Mouse (Mus musculus): Measurements from ENCODE around the gene Dab2ip.

The Dab2ip gene

DNA sequence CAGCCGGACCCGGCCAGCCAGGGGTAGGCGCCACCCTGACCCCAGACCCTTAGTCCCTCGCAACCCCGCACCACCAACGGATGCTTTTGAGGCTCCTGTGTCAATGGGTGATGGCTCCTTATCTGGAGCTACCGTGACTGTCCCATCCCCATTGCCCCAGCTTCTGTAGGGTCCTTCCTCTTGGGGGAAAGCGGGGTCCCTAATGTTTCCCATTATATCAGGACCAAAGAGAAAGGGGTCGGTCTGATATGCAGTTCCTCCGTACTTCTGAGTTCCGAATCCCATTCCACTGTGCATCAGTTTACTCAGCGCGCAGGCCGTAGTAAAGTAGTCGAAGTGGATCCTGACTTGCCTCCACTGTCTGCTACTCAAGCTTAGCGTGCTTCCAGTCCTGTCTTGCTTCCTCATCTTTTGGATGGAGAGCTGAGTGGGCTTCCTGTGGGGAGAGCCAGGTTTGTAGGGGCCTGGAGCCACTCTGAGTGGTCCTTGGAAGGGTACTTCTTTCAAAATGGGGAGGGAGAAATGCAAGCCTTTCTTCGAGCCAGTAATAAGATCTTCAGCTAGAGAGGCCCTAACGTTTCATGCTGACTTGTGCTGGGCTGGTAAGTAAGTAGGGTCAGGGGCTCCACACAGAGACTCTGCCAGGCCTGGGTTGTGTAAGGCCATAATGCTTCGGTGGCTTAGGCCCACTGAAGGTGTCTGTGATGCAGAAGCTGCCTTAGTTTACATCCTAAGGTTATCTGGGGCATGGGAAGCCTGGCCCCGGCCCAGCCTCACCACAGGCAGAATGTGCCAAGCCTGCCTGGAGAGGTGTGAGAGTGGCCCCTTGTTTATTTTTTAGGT lies 64.4 kb downstream of the Dab2ip start:
- DNase-seq (ENCODE audit: low read depth) = no peak

DNA sequence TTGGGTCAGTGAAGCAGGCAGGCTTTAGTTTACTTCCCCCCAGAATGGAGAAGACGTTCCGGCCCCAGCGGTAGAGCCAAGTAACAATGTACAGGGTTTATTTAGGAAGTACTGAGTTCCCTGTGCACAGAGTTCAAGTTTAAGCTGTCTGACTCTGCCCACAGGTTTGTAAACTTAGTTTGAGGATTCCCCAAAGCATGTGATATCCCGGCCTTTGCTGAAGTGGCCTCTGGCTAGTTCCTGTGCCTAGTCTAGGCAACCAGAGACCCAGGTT lies 65.0 kb downstream of the Dab2ip start:
- no peak for DNase-seq (ENCODE audit: low read depth)

DNA sequence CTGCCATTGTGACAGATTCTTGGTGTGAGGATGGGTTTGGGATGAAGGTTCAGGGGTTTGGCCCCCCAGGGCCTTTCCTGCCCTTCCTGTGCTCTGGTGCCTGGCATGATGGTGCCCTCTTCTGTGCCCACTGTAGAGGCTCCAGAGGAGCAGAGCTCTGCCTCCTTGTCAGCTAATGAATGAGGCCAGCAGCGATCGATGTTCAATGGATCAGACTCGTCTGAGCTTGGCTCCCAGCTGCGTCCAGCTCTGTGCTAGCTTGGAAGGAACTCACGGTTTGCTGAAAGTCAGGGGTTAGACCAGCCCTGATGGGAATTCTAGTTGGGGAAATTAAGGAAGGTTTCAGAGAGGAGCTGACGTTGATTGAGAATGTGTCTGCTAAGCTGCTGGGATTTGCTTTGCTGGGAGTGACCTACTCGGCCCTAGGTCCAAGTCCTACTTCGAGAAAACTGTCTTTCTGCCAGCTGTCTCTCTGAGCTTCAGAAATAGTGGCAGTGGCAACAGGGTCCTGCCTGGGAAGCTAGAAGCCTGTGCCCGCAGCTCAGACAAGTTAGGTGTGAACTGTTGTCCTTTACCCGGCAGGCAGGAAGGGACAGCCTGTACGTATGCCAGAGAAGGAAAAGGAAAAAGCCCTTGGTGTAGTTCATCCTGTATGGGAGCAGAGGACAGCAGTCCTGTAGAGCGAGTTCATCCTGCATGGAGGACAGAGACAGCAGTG lies 65.5 kb downstream of the Dab2ip start:
- no peak for DNase-seq (ENCODE audit: low read depth)

DNA sequence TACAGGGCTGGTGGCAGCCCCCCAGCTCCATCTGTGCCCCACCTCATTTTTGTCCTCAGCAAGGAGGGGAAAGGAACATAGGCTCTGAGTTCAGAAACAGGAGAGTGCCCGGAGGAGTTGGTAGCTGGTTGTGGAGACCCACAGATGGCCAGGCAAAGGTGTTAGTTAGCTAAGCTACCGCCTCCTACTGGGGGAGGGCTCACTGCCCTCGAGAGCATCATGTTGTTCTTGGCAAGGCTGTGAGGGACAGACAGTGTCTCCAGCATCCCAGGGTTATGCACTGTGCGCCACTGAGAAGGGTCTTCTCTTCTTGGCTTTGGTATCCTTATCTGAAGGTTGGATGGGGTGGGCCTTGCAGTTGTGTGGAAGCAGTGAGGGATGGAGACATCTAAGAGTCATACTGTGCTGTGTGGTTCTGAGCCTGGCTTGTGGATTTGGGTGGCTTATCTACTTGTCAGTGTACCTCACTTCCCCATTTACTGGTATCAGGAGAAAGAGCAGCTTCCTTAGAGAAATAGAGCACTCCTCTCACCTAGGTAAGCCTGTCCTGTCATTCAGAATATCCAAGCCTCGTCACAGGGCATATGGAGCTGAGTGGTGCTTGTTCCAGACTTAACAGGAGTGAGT lies 66.4 kb downstream of the Dab2ip start:
- DNase-seq (ENCODE audit: low read depth) = no peak

DNA sequence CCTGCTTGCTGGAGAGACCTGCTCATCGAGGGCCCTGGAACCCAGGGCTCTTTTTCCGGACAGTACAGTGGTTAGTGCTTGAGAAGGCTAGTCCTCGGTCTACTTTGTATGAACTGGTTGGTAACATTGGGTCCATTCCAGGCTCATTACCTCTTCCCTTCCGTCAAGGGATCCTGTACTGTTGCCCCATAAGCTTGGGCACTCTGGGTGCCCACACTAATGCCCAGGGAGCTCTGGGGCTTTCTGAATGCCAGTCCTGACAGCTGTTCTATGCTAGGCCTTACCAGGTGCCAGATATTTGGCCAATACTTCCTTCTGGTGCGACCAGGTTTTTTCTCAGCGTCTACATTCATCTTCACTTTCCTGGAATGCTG lies 66.9 kb downstream of the Dab2ip start:
- no peak for DNase-seq (ENCODE audit: low read depth)

DNA sequence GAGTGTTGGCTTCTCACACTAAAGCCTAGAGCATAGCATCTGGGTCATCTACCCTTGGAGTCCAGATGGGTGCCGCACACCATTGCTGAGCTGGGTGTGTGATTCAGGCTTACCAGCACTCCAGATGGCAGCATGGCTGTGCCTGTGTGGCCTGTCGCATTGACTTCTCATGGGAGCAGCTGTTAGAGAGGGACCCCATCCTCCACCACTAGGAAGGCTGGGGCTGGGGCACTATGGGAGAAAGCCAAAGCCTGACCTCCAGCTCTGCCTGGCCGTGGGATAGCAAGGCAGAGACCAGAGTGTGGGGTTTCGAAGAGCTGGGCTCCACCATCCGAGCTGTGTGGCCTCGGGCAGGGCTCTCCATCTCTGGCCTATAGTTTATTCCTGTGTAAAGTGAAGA lies 67.5 kb downstream of the Dab2ip start:
- no peak for DNase-seq (ENCODE audit: low read depth)

DNA sequence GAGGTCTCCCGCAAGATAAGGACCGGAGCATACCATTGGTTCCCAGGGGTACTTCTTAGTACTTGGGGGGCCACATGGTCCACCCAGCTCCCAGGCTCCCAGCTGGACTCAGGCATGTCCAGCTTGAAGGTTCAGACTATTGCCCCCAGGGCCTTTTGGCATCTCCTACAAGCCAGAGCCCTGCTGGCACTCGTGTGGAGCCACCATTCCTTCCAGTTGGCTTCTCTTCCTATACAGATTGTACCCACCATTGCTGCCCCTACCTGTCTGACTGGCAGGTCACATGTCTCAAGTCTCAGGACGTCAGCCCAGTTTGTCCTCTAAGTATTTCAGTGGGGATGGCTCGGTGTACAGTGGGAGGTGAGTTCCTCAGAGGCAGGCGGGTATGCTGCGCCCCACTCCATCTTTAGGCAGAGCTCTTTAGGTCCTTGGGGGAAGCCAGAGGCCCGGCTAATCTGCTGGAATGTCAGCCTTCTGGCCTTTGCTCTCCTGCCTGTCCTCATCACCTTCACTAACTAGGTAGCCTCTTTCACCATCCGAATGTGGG lies 68.2 kb downstream of the Dab2ip start:
- no peak for DNase-seq (ENCODE audit: low read depth)

DNA sequence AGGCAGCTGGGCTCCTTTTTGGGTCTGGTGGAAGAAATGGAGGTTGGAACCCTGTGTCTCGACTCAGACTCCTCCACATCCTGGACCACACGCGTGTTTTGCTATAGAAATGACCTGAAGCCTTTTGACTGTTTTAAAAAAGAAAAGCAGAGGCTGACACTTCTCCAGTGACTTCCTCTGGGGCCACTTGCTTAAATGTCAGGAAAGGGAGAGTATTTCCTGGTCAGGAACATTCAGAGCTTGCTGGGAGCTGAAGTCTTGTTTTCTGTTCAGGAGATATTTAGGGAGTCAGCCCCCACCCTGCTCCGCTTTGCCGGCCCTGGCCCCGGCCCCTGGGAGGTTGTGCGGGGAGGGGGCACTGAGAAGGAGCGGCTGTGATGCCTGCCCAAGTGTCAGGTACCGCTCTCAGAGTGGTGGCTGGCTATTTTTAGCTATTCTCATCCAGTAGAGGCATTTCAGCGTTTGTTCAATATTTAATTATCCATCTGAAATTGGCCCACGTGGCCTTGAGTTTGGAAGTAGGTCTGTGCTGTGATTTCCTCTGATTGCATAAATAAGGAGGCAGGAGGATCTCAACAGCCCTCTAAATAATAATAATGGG lies 69.3 kb downstream of the Dab2ip start:
- DNase-seq (ENCODE audit: low read depth) = no peak

DNA sequence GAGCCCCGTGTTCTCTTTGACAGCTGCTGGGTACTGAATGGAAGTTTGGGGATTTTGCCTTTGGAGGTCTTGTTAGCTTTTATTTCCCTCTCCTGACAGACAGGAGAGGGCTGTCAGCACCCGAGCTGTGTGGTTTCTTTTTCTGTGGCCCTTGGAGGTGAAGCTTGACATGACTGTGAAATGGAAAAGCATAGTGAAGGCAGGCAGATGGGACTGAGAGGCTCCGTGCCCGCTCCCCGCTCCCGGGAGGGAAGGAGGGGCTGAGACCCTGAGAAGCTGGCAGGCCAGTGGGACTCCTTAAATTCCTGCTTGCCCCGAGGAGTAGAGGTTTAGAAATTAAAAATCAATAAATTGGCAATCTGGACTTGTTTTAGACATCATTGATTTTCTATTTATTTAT lies 70.0 kb downstream of the Dab2ip start:
- no peak for DNase-seq (ENCODE audit: low read depth)

DNA sequence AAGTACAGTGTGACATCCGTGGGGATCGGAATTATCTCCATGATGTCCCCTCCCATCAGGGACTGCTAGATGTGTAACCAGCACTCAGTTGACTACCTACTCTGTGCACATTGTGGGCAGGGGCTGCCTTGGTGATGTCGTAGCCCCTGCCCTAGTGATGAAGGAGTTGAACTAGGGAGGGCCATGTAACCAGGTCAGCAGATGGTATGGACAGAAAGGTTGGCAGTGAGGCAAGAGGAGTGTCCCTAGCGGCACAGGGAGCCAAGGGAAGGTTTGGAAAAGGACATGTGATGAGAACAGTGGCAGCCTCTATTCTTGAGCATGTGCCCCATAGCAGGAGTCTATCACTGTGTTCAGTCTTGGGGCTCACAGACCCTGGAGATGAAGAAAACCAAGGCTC lies 70.6 kb downstream of the Dab2ip start:
- no peak for DNase-seq (ENCODE audit: low read depth)

DNA sequence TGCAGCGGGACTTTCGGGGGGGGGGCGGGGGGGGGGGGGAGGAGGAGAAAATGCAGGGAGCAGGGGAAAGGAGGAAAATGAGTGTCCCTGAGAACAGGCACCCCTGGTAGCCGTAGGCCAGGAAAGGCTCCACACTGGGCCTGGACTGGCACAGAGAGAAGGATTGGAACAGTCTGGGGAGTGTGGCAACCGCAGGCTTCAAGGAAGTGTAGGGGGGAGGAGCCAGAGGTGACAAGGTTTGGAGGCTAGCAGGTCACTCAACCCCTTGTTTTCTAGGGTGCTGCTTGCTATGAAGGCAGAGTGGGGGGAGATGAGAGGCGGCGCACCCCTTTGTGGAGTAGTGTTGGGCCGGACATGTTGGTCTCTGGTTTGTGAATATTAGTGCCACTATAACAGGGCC lies 71.1 kb downstream of the Dab2ip start:
- DNase-seq (ENCODE audit: low read depth) = no peak

DNA sequence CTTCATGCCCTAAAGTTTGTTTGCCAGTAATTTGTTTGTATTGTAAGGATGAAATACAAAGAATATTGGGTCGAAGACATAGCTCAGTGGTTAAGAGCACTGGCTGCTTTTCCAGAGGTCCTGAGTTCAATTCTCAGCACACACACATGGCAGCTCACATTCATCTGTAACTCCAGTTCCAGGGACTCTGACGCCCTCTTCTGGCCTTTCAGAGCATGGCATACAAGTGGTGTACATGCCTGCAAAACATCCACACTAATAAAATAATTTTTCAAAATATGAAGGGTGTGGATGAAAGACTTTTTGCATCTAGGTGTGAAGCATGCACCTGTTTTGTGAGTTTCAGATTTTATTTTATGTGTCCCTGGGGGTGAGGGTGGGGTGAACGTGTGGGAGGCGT lies 75.3 kb downstream of the Dab2ip start:
- peak; percentile 11 for DNase-seq (ENCODE audit: low read depth)

DNA sequence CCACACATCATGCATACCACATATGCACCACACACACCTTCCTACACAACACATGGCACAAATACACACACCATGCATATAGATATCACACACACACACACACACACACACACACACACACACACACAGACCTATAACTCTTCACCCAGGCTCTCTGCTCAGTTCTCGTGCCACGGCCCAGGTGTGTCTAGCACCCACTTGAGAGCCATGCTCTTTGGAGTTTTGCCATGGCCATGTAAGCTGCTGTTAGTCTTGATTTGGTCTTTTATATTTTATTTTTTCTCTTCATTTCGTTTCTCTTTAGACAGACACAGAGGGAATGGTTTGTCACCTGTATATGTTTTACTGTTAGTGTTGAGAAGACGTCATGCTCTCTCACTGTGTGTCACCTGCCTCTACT lies 76.9 kb downstream of the Dab2ip start:
- no peak for DNase-seq (ENCODE audit: low read depth)

DNA sequence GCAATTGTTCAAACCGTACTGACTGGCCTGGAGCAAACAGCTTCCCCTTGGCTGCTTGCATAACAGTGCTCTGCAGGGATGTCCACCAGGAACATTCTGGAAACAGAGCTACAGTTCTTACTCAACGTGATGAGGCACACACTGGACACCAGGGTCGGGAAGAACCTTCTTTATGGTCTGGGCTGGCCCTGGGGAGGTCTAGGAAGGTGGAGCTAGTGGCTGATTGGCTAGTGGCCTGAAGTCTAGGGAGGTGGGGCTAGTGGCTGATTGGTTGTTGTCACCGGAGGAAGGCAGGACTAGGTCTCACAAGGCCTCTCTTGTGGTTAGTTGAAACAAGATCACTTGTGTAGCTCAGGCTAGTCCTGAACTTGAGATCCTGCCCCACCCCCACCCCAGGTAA lies 77.5 kb downstream of the Dab2ip start:
- DNase-seq (ENCODE audit: low read depth) = no peak

DNA sequence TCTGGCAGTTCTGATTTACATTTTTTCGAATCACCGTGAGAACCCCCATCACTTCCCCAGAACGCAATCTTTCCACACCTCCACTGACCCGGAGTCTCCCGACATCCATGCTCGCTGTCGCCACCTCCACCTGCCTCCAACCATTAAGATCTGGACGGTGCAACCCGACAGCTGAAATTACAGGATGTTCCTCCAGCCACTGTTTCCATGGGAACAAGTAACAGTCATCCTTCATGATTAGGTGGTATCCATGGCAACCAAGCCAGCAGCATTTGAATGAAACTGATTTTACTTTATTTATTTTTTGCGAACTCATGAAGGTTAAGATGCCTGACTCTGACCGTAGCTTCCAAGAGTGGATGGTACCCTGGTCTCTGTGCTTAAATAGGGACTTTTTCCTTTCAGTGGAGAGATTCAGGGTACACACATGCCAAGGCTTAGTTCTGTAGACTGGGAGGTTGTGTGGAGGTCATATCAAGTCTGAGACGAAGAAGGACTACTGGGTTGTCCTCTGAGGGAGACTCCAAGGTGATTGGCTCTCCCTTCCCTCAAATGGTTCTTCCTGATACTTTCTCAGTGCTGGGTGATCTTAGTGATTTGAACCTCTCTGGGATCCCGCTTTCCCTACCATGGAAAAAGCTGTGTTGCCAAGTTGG lies 79.9 kb downstream of the Dab2ip start:
- no peak for DNase-seq (ENCODE audit: low read depth)

DNA sequence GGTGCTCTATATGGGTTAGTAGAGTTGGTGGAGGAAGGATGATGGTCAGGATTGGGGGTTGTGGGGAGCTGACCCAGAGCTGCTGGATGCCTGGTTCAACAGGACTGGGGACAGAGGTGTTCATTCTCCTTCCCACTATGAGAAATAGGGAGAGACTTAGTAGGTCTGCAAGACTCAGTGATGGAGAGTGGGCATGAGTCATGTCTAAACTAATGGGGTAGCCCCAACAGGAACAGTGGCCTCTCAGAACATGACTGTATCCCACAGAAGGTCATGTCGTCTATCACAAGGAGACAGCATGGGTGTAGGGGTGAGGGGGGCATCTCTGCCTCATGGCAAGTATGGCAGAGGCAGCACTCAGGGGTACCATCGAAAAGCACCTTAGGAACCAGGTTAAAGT lies 81.7 kb downstream of the Dab2ip start:
- no peak for DNase-seq (ENCODE audit: low read depth)

DNA sequence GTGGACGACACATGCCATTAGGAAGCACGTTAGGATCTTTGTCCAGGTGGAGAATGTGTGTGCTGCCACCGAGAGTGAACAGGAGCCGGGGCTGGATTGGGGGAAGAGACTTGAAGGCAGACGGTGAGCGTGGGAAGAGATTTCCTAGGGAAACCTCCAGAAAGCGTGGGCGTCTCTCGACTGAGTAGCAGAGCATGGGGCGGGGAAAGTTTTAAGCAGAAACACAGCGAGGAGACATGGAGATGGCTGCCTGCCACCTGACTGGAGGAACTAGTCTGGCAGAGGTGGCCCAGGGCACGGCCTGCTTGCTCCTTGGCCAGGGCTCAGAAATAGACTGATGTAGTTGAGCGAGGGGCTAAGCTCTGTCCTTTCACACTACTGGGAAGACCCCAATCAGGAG lies 82.5 kb downstream of the Dab2ip start:
- DNase-seq (ENCODE audit: low read depth) = no peak

DNA sequence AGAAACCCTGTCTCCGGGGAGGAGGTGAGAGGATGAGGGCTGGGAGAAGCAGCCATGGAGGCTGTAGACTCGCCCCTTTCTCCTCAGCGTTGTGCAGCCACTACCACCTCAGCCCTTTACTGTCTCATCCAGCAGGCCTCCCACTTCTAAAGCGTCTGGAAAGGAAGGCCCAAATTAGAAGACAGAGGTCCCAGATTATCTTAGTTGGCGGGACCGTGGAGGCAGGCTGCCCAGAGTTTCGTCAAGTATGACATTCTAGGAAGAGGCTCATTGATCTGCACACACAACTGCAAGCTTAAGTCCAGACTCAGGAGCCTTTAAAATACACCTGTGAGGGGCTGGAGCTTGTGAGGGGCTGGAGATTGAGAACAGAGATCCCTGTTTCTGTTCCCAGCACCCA lies 84.2 kb downstream of the Dab2ip start:
- DNase-seq (ENCODE audit: low read depth) = no peak

DNA sequence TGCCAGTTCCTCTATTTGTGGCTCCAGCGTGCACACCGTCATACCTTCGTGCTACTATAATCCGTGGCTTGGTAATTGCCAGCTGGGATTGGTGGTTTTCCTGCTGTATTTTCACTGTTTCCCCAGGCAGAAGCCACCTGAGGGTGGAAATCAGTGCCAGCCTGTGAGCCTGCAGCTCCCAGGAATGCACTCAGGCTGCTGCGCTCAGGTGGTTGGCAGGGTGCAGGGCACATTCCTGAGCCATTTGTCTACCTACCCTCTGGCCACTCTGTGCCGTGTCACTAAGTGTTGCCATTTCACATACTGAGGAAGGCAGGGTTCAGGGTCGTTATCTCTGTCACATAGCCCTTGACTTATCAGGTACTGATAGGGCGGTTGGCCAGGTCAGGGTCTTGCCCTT lies 88.5 kb downstream of the Dab2ip start:
- DNase-seq (ENCODE audit: low read depth) = no peak

DNA sequence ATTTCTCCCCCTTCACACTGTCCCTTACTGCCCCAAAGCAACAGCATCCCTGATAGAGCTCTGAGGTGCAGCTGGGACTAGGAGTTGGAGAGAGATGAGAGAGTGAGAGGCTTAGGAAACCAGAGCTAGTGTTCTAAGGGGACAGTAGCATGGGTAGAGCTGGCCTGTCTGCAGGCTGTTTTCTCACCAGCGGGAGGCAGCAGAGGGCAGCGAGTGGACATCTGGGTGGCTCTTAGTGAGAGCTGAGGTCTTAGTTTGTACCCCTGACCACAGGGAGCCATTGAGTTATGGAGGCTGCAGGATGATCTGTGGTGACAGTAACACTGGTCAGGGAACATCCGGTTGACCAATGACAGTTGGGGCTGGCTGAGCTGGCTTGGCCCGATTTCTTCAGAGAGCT lies 91.6 kb downstream of the Dab2ip start:
- peak; percentile 65 for DNase-seq (ENCODE audit: low read depth)

DNA sequence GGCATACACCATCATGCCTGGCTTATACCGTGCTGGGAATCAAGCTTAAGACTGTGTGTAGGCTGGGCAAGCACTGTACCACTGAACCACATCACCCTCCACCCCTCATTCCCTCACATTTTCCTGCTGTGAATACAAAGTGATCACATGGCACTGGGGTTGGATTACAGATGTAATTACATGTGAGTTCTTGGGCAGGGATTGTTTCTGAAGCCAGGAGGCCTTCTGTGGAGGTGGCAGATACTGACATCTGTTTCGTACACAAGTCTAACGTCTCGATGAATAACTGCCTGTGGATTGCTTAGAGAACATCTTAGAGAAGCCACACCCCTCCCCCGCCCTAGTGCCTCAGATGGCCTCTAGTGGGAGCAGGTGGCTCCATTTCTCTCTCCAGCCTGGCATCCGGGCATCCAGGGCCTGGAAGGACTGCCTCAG lies 93.2 kb downstream of the Dab2ip start:
- DNase-seq (ENCODE audit: low read depth) = no peak

DNA sequence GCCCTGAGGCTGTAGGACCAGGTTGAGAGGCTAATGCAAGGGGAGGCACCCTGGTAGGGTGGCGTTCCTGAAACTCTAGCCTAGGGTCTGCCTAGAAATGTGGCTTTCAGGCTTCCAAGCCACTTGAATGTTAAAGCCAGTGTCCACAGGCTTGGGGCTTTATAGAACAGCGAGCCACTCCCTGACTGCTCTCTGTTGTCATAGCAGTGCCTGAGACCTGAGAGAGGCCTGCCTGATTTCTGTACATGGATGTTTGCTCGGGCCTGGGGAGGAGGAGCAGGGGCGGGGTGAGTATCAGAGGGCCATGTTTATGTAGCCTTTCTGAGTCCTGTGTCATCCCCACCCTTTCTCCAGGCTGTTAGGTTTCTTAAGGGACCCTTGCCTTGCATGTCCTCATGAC lies 94.9 kb downstream of the Dab2ip start:
- DNase-seq (ENCODE audit: low read depth) = no peak
